Mouse (Mus musculus) ES-Bruce4 (cell line): ENCODE data around the gene Cxcl17. TPM values are rescaled to one million over a fixed set of nuclear protein-coding genes. Genes with fewer than 3 reads are reported as not detected.

Experiments used
- H3K27ac ChIP-seq: 2 replicates; pipeline ENCODE4 v1.5.1; 2012; ENCODE audit warnings: low read length, inconsistent platforms; ENCODE audit not compliant: insufficient read depth
- H3K27me3 ChIP-seq: 2 replicates; pipeline ENCODE4 v1.6.1; 2012; ENCODE audit warnings: mild to moderate bottlenecking, low read length, inconsistent platforms; ENCODE audit not compliant: control insufficient read depth, poor library complexity, insufficient read depth, severe bottlenecking
- H3K36me3 ChIP-seq: 2 replicates; pipeline ENCODE4 v1.6.1; 2012; ENCODE audit warnings: inconsistent platforms, mild to moderate bottlenecking, low read length, moderate library complexity; ENCODE audit not compliant: control insufficient read depth, poor library complexity, insufficient read depth, severe bottlenecking
- H3K4me1 ChIP-seq: one replicate; pipeline ENCODE4 v1.8.1; 2011; ENCODE audit warnings: low read length; ENCODE audit not compliant: control insufficient read depth, insufficient read depth
- H3K4me3 ChIP-seq: 2 replicates; pipeline ENCODE4 v1.5.1; 2011; ENCODE audit warnings: low read depth, mild to moderate bottlenecking, low read length
- H3K9ac ChIP-seq: 2 replicates; pipeline ENCODE4 v1.6.1; 2012; ENCODE audit warnings: low read depth, mild to moderate bottlenecking, inconsistent platforms; ENCODE audit not compliant: poor library complexity, severe bottlenecking
- H3K9me3 ChIP-seq: replicated peaks from 2 replicates; pipeline ENCODE4 v1.6.1; 2012; ENCODE audit warnings: mild to moderate bottlenecking, low read length, inconsistent platforms; ENCODE audit not compliant: control insufficient read depth, poor library complexity, insufficient read depth, severe bottlenecking
- CTCF ChIP-seq: IDR thresholded peaks from one replicate; pipeline ENCODE4 v1.8.1; 2011; ENCODE audit warnings: low read depth, low read length
- EP300 ChIP-seq: IDR thresholded peaks from 2 replicates; pipeline ENCODE4 v1.6.1; 2011; ENCODE audit warnings: low read depth, low read length; ENCODE audit not compliant: insufficient read depth
- POLR2A ChIP-seq: IDR thresholded peaks from one replicate; pipeline ENCODE4 v1.8.1; 2011; ENCODE audit warnings: low read length; ENCODE audit not compliant: insufficient read depth
- polyA plus RNA-seq: library from polyadenylated mRNA; stranded (reverse); fragments of >200 nt; gene quantifications from 2 replicates; pipeline ENCODE4 v1.2.4, GENCODE M21; 2011; ENCODE audit warnings: low read depth; ENCODE audit not compliant: missing spikeins, insufficient read depth, insufficient read length

Cxcl17 gene
- polyA plus RNA-seq, 1 experiment, result not detected

DNA sequence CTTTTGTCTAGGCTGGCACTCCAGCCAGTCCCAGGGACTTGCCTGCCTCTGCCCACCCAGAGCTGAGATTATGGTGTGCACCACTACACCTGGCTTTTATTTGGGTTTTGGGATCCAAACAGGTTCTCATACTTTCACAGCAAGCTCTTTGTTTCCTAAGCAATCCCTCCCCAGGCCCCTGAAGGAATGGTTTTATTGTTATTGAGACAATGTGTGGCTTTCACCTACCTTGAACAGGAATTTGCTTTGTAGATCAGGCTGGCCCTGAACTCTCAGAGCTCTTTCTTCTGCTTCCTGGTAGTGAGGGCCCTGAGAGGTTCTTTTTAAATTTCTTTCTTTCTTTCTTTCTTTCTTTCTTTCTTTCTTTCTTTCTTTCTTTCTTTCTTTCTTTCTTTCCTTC, 30.1 kb downstream of the Cxcl17 start:
- H3K27me3 ChIP-seq, result no peaks in the 10 kb centered on the region
- TF ChIP-seq CTCF, result no peak
- no peak for TF ChIP-seq EP300
- TF ChIP-seq POLR2A, result no peak
- no peak overlapping the region for H3K9ac ChIP-seq

DNA sequence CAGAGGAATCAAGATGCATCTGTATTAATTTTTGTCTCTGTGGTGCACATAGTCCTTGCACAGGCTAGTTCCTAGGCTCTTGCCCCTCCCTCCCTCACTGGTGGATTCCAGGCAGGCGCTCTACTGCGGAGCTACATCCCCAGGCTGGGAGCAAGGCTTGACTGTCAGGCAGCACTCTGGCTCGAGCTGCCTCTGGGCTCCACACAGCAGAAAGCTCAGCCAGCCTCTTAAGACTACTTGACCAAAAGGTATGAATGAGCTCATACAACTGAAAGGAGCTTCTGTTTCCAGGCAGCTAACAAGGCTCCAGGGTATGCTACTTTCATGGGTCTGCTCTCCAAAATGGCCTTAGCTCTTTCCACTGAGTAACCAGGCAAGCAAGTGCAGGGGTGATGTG, 31.4 kb downstream of the Cxcl17 start:
- Histone ChIP-seq H3K27ac (no peak overlapping the region), H3K36me3 (no peaks in the 10 kb centered on the region), H3K9ac (no peak overlapping the region), H3K9me3 (no peaks in the 10 kb centered on the region), H3K27me3 (no peaks in the 10 kb centered on the region), H3K4me3 (no peak overlapping the region), H3K4me1 (no peaks in the 10 kb centered on the region)
- TF ChIP-seq POLR2A (no peak), CTCF (no peak), EP300 (no peak)

More for the DNA sequence above, 30.1 kb downstream of the Cxcl17 start:
- H3K27ac ChIP-seq, result no peak overlapping the region
- no peaks in the 10 kb centered on the region for H3K4me1 ChIP-seq
- no peaks in the 10 kb centered on the region for H3K9me3 ChIP-seq
- no peak overlapping the region for H3K4me3 ChIP-seq
- no peaks in the 10 kb centered on the region for H3K36me3 ChIP-seq

DNA sequence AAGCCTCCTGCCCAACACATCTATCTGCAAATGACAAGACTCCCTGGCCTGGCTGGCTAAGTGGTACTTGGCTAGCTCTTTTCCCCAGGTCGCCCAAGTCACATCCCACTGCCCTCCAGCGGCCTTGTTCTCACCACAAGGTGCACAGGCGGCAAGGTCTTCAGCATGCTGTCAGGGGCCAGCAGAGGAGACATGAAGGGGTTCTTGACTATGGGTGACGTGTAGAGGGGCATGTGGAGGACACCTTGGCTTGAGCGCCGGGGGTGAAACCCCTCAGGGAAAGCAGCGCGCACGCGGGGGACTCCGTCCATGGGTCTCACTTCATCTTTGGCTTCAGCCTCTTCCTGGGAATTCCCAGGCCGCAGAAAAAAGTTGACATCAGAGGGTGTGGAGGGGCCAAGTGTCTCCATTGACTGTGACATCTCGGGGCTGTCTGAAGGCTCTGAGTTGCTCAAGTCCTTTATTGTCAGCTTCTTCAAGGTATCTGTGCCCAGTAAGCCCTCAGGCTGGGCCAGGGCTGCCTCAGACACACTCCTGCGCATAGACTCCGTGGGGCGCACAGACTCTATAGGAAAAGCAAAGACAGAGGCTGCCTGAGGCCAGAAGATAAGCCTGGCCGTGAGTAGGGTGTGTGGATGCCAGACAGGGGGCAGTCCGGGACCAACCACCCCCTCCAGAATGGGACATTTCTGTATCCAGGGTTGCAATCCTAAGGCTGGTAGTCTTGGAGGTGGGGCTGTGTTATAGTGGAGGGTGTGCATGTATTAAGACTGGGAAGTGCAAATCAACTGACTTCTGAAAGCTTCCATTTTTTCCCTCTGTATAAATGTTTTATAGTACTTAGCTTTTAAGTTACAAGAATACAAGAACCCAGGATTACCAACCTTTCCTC, 32.0 kb downstream of the Cxcl17 start:
- Histone ChIP-seq H3K36me3 (no peaks in the 10 kb centered on the region), H3K27me3 (no peaks in the 10 kb centered on the region), H3K27ac (no peak overlapping the region), H3K9ac (0 out of 2 replicates have a peak overlapping the region, but pooled peaks have one; percentile 59), H3K4me1 (no peaks in the 10 kb centered on the region), H3K4me3 (no peak overlapping the region), H3K9me3 (no peaks in the 10 kb centered on the region)
- TF ChIP-seq POLR2A (no peak), CTCF (no peak), EP300 (no peak)

DNA sequence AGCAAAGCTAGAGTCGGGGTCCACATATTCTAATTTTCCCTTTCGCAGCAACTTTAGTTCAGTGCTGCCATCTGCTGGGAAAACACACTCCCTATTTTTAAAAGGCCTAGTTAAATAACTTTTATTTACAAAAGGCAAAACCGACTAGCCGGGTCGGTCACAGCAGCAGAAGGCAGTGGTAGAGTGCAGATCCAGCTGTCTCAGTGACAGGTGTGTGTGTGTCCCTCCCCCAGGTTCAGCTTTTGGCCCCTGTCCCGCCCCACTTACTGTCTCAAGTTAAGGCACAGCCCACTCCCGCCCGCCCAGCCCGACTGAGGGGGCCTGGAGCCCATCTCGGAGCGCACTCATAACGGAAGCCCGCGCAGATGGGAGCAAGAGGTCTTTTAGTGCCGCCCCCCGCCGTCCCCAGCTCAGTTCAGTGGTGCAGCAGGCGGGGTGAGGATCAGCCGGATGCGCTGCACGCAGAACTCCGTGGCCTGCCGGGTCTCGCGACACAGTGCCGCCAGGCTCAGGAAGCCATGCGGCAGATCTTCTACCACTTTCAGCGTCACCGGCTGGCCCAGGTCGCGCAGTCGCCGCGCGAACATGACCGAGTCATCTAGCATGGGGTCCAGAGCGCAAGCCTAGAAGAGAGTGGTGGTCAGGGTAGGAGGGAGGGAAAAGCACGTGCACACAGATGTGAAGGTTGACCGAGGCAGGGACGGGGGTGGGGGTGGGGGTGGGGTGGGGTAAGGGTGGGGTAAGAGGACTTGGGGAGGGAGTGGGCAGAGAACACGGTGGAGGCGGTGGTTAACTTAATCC, 32.9 kb downstream of the Cxcl17 start:
- Histone ChIP-seq H3K27ac (no peak overlapping the region), H3K4me3 (peak overlapping the region; percentile 56), H3K27me3 (no peaks in the 10 kb centered on the region), H3K9ac (peak overlapping the region; percentile 59), H3K36me3 (no peaks in the 10 kb centered on the region), H3K9me3 (no peaks in the 10 kb centered on the region), H3K4me1 (no peaks in the 10 kb centered on the region)
- TF ChIP-seq POLR2A, result no peak
- no peak for TF ChIP-seq EP300
- TF ChIP-seq CTCF, result no peak

DNA sequence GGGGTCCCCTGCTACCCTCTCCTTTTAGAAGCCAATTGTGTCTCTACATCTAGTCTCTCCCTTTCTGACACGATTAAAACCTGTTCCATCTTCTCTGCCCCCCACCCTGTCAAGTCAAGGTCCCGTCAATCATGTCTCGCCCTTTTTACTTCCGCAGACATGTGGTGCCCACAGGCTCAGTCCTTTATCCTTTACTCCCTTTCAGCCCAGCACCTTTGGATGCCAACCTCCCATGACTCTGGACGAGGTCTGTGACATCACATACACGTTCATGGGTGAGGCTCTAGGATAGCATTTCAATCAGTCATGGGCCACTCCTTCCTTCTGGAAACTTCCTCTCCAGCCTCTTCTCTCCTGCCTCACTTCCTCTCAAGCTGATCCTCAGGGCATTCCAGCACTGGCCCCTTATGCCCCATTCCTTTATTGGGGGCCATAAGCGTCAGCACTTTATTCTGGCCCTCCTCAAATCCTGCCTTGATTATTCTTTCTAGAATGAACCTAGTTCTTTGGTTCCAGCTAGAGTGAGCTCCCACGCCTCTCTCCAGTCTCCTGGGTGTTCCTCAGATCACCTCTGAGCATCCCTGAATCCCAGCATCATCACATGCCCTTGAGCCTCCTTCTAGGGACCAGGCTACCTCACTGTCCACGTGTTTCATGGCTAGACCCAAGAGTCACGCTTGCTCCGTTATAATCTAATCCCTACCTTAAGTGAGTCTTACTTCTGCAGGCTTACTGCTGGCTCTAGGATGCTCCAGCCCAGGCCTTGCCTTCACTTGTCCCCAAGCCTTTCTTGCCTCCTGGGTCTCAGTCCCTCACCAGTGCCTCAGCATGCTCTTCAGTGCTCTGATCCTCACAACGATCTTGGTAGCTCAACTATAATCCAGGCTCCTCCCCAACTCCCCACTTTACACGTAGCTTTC, 34.2 kb downstream of the Cxcl17 start:
- Histone ChIP-seq H3K4me3 (no peak overlapping the region), H3K9ac (no peak overlapping the region), H3K36me3 (no peaks in the 10 kb centered on the region), H3K27ac (no peak overlapping the region), H3K27me3 (no peaks in the 10 kb centered on the region), H3K4me1 (no peaks in the 10 kb centered on the region), H3K9me3 (no peaks in the 10 kb centered on the region)
- TF ChIP-seq CTCF (no peak), EP300 (no peak)
